Mouse (Mus musculus) forebrain, embryonic 13.5 days (tissue): ENCODE measurements around the gene Chd1l. TPM values are rescaled to one million over a fixed set of nuclear protein-coding genes. Genes with fewer than 3 reads are reported as not detected.
A peak's percentile ranks its signal among the peaks of the same experiment; 100 is the strongest.

Experiments
- ATAC-seq: fragments of 200-750 bp; cut with Nextera tagmentation; 2 replicates; pipeline ENCODE4 v1.8.0; 2017
- H3K27ac ChIP-seq: fragments of 300-500 bp; sonication (generic); 2 replicates; pipeline ENCODE4 v1.5.1; 2015; ENCODE audit warnings: inconsistent platforms, mild to moderate bottlenecking, moderate library complexity
- H3K27me3 ChIP-seq: fragments of 300-500 bp; sonication (generic); 2 replicates; pipeline ENCODE4 v1.6.1; 2015; ENCODE audit warnings: mild to moderate bottlenecking, inconsistent platforms
- H3K36me3 ChIP-seq: fragments of 300-500 bp; sonication (generic); 2 replicates; pipeline ENCODE4 v1.6.1; 2015; ENCODE audit warnings: mild to moderate bottlenecking, inconsistent platforms; ENCODE audit not compliant: poor library complexity, severe bottlenecking
- H3K4me1 ChIP-seq: fragments of 300-500 bp; sonication (generic); 2 replicates; pipeline ENCODE4 v1.6.1; 2015; ENCODE audit warnings: inconsistent platforms
- H3K4me2 ChIP-seq: fragments of 300-500 bp; sonication (generic); 2 replicates; pipeline ENCODE4 v1.6.1; 2015; ENCODE audit warnings: inconsistent platforms, mild to moderate bottlenecking, moderate library complexity
- H3K4me3 ChIP-seq: fragments of 300-500 bp; sonication (generic); 2 replicates; pipeline ENCODE4 v1.5.1; 2015; ENCODE audit warnings: mild to moderate bottlenecking, inconsistent platforms
- H3K9ac ChIP-seq: fragments of 300-500 bp; sonication (generic); 2 replicates; pipeline ENCODE4 v1.6.1; 2015; ENCODE audit warnings: mild to moderate bottlenecking, inconsistent platforms
- H3K9me3 ChIP-seq: fragments of 300-500 bp; sonication (generic); replicated peaks from 2 replicates; pipeline ENCODE4 v1.6.1; 2016; ENCODE audit warnings: inconsistent platforms
- WGBS: fragments of 180-500 bp; shearing (Covaris S2); methylation state at CpG from one replicate; pipeline ENCODE4 v1.1.7; 2015; 5-methylcytosine and 5-hydroxymethylcytosine counted together
- polyA plus RNA-seq: library from polyadenylated mRNA; unstranded; fragments of >200 nt; fragmentation: Nextera tagmentation; extraction: Ambion mirVana; gene quantifications from 2 replicates; pipeline ENCODE4 v1.2.1, GENCODE M21; 2015

Gene Chd1l
- polyA plus RNA-seq, 1 experiment from 2014 or later: 10.6 TPM

DNA sequence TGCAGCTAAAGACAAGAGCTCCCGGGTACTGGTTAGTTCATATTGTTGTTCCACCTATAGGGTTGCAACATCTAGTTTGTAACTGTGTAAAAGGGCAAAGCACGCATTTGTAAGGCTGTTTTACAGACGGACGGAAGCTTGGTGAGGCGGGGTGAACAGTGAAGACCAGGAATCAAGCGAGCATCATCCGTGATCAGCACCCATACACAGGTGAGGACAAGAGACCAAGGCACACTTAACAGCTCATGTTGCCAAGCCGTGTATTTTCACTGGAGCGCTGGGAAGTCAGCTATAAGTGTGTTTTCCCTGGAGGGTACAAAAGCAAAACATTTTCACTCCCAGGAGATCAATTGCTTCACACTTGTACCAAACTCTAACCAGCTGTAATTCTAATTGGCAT lies 36.2 kb downstream of the Chd1l start:
- H3K4me3 ChIP-seq: no peak overlapping the region
- no peak for ATAC-seq
- H3K9me3 ChIP-seq: no peaks in the 10 kb centered on the region
- H3K27ac ChIP-seq: no peak overlapping the region
- no peak overlapping the region for H3K4me2 ChIP-seq
- 78% methylated on average over 9 of the region's 9 CpGs for WGBS
- peaks cover 7% of the 10 kb centered on the region; the same call in 1 of the 2 replicates for H3K36me3 ChIP-seq
- H3K27me3 ChIP-seq: no peaks in the 10 kb centered on the region
- no peaks in the 10 kb centered on the region for H3K4me1 ChIP-seq
- no peak overlapping the region for H3K9ac ChIP-seq

DNA sequence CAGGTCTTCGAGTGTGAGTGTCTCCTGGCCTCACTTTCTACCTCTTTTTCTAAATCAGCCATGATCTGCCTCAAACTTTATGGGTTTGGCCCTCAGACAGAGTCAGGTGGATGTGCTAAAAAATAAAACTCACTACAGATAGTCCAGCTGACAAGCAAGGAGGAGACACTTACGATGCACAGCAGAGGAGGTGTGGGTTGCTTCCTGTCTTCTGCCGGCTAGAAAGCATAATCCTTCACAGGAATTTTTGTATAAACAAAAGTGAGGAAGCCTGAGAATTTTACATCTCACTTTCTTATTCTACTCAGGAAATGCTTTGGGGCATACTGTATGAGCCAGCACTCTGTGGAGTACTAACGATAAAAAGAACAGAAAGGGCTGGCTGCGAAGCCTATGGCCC lies 45.4 kb downstream of the Chd1l start:
- no peak for ATAC-seq
- Histone ChIP-seq H3K27ac (no peak overlapping the region), H3K36me3 (peaks cover 4% of the 10 kb centered on the region), H3K9me3 (no peaks in the 10 kb centered on the region), H3K4me3 (no peak overlapping the region), H3K27me3 (no peaks in the 10 kb centered on the region), H3K9ac (no peak overlapping the region), H3K4me2 (no peak overlapping the region), H3K4me1 (no peaks in the 10 kb centered on the region)
- WGBS: 88% methylated on average over 5 of the region's 5 CpGs

DNA sequence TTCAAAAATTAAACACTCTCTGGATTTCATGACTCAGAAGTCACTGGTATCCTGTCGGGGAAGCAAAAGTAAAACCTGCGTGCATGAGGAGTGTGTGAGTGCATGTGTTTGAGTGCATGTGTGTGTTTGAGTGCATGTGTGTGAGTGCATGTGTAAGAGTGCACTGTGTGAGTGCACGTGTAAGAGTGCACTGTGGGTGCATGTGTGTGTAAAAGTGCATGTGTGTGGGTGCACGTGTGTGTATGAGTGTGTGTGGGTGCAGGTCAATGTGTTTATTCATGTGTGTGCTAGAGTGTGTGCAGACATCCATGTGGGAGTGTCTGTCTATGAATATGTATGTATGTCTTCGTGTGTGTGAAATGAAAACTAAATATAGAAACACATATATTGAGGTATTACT lies 51.4 kb downstream of the Chd1l start:
- WGBS: 91% methylated on average over 5 of the region's 5 CpGs
- Histone ChIP-seq H3K4me2 (no peak overlapping the region), H3K4me1 (no peaks in the 10 kb centered on the region), H3K27me3 (no peaks in the 10 kb centered on the region), H3K4me3 (no peak overlapping the region), H3K36me3 (no peaks in the 10 kb centered on the region), H3K27ac (no peak overlapping the region), H3K9ac (no peak overlapping the region), H3K9me3 (no peaks in the 10 kb centered on the region)
- ATAC-seq: no peak

DNA sequence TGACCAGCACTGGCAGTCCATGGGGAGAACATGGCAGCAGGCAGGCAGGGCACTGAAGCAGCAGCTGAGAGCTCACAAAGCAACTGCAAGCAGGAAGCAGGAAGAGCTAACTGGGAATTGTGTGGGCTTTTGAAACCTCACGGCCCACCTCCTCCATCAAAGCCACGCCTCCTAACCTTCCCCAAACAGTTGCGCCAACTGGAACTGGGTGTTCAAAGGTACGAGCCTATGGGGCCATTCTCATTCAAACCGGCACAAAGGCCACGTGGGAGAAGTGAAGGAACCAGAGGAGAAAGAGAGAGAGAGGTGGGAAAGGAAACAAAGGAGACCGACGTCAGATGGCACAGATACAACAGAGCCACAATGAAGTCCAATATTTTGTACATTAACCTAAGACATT lies 63.8 kb downstream of the Chd1l start:
- Histone ChIP-seq H3K27me3 (no peaks in the 10 kb centered on the region), H3K9ac (no peak overlapping the region), H3K4me1 (no peaks in the 10 kb centered on the region), H3K27ac (no peak overlapping the region), H3K4me2 (no peak overlapping the region), H3K36me3 (no peaks in the 10 kb centered on the region), H3K9me3 (no peaks in the 10 kb centered on the region), H3K4me3 (no peak overlapping the region)
- ATAC-seq: no peak
- WGBS: 28% methylated on average over 8 of the region's 8 CpGs

DNA sequence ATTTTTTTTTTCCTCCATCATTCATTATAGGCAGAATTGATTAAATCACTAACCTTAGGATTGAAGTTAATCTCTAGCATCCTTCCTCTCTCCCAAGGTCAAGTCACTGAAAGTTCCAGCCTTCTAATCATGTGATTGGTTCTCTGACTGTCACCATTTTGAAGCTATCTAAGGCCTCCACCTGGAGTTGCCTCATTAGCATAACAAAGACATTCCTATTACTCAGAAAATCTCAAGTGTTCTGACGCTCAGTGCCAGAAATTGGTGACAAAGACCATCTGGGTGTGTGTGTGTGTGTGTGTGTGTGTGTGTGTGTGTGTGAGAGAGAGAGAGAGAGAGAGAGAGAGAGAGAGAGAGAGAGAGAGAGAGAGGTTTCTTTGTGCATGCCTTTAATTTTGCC lies 69.8 kb downstream of the Chd1l start:
- no peaks in the 10 kb centered on the region for H3K36me3 ChIP-seq
- no peaks in the 10 kb centered on the region for H3K27me3 ChIP-seq
- H3K4me2 ChIP-seq: no peak overlapping the region
- ATAC-seq: peak; percentile 36; the same call in 1 of the 2 replicates
- WGBS: 0% methylated on average over 1 of the region's 1 CpGs
- peaks cover 9% of the 10 kb centered on the region; the same call in 1 of the 2 replicates for H3K4me1 ChIP-seq
- H3K9me3 ChIP-seq: no peaks in the 10 kb centered on the region
- H3K27ac ChIP-seq: no peak overlapping the region
- H3K4me3 ChIP-seq: no peak overlapping the region
- no peak overlapping the region for H3K9ac ChIP-seq

DNA sequence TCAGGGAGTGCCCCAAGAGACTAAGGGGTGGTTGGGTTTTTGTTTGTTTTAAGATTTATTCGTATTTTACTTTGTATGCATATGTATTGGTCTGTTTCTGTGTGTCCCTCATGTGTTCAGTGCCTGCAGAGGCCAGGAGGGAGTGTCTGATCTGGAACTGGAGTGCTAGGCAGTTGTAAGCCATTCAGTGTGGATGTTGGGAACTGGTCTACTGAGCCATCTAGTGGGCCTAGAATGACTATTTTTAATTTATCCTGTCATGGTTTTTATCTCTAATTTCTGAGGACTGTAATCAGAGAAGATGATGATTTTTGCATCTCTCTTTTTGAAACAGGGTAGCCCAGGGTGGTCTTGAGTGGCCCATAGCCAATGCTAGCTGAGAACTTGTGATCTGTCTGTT lies 71.4 kb downstream of the Chd1l start:
- Histone ChIP-seq H3K36me3 (no peaks in the 10 kb centered on the region), H3K27me3 (no peaks in the 10 kb centered on the region), H3K9ac (no peak overlapping the region), H3K4me2 (no peak overlapping the region), H3K4me3 (no peak overlapping the region), H3K9me3 (no peaks in the 10 kb centered on the region), H3K27ac (no peak overlapping the region), H3K4me1 (peaks cover 9% of the 10 kb centered on the region; the same call in 1 of the 2 replicates)
- no peak for ATAC-seq
- 74% methylated on average over 1 of the region's 1 CpGs for WGBS

DNA sequence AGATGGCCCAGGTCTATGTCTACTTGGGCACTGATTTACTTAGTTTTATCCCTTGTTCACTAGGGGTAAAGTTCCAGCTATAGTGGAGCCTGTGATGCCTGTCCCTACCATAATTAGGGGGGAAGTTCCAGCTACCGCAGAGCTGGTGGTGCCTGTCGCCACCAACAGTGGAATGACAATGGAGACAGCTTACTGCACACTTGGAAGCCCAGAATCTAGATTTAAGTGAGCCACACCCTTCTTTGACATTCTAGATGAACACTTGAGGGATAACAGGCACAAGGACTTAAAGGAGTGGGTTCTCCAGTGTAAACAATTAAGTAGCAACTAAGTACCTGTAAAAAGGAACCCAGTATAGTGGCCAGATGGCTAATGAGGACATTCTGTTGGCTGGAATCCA lies 73.0 kb downstream of the Chd1l start:
- no peak overlapping the region for H3K4me3 ChIP-seq
- WGBS: 86% methylated on average over 2 of the region's 2 CpGs
- no peak overlapping the region for H3K27ac ChIP-seq
- H3K36me3 ChIP-seq: no peaks in the 10 kb centered on the region
- no peaks in the 10 kb centered on the region for H3K9me3 ChIP-seq
- H3K9ac ChIP-seq: no peak overlapping the region
- no peaks in the 10 kb centered on the region for H3K27me3 ChIP-seq
- H3K4me2 ChIP-seq: no peak overlapping the region
- no peak for ATAC-seq
- peaks cover 9% of the 10 kb centered on the region; the same call in 1 of the 2 replicates for H3K4me1 ChIP-seq

DNA sequence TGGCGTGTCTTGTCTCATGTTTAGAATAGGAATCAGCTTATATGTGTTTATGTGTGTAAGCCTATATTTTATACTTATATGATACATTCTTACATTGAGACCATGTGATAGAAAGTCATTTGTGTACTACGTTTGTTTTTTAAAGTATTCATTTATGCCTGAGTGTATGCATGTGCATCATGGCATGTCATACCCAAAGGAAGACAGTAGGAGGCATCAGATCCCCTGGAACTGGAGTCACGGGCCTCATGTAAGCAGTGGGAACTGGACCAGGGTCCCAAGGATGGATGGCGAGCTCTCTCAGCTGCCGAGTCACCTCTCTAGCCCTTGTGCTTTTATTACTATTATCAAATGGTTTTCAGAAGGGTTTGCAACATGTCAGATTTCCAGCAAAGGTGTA lies 74.3 kb downstream of the Chd1l start:
- no peak overlapping the region for H3K9ac ChIP-seq
- no peaks in the 10 kb centered on the region for H3K36me3 ChIP-seq
- H3K27ac ChIP-seq: no peak overlapping the region
- 0 out of 2 replicates have a peak, but pooled peaks cover 6% of the 10 kb centered on the region for H3K27me3 ChIP-seq
- no peak for ATAC-seq
- no peak overlapping the region for H3K4me2 ChIP-seq
- H3K4me1 ChIP-seq: peaks cover 8% of the 10 kb centered on the region; the same call in 1 of the 2 replicates
- H3K9me3 ChIP-seq: no peaks in the 10 kb centered on the region
- 87% methylated on average over 5 of the region's 5 CpGs for WGBS
- no peak overlapping the region for H3K4me3 ChIP-seq

DNA sequence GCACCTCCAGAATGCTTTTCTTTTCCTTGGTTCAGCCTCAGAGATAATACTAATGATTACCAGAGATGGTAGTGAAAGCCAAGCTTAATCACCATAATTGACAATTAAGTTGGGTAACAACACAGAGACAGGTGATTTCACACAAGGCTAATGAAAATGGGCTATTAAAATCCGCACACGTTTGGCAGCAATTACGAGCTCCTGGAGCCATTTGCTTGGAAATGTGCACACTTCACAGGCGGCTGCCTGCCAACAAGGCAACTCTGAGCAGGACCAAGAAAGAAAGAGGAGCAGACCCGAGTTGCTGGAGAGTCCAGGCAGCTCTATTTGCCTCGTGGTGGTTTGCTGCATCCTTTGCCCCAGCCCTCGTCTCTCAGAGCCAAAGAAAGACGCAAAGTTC lies 84.5 kb downstream of the Chd1l start:
- no peak overlapping the region for H3K4me3 ChIP-seq
- H3K4me1 ChIP-seq: peaks cover 25% of the 10 kb centered on the region
- 0 out of 2 replicates have a peak overlapping the region, but pooled peaks have one; percentile 6 for H3K4me2 ChIP-seq
- no peak overlapping the region for H3K9ac ChIP-seq
- peak; percentile 50 for ATAC-seq
- WGBS: 34% methylated on average over 8 of the region's 8 CpGs
- peaks cover 3% of the 10 kb centered on the region; the same call in 1 of the 2 replicates for H3K9me3 ChIP-seq
- H3K27ac ChIP-seq: no peak overlapping the region
- H3K27me3 ChIP-seq: peaks cover 15% of the 10 kb centered on the region; the same call in 1 of the 2 replicates
- no peaks in the 10 kb centered on the region for H3K36me3 ChIP-seq

DNA sequence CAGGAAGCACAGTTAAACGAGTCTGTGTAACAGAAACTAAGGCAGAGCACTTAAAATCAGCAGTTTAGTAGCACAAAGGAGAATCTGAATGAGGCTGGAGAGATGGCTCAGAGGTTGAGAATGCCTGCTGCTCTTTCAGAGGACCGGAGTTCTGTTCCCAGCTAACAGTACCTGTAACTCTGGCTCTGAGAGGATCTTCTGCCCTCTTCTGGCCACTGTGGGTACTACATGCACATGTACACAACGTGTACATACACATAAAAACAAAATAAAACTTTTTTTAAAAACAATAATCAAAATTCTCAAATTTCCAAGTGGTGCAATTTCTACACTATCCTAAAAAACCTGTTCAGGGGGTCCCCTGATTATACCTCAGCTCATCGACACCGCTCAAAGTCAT lies 85.2 kb downstream of the Chd1l start:
- H3K9ac ChIP-seq: no peak overlapping the region
- H3K9me3 ChIP-seq: peaks cover 3% of the 10 kb centered on the region; the same call in 1 of the 2 replicates
- H3K27me3 ChIP-seq: peaks cover 15% of the 10 kb centered on the region; the same call in 1 of the 2 replicates
- WGBS: 85% methylated on average over 5 of the region's 5 CpGs
- ATAC-seq: no peak
- no peaks in the 10 kb centered on the region for H3K36me3 ChIP-seq
- H3K4me3 ChIP-seq: no peak overlapping the region
- H3K4me2 ChIP-seq: no peak overlapping the region
- peaks cover 25% of the 10 kb centered on the region for H3K4me1 ChIP-seq
- no peak overlapping the region for H3K27ac ChIP-seq

DNA sequence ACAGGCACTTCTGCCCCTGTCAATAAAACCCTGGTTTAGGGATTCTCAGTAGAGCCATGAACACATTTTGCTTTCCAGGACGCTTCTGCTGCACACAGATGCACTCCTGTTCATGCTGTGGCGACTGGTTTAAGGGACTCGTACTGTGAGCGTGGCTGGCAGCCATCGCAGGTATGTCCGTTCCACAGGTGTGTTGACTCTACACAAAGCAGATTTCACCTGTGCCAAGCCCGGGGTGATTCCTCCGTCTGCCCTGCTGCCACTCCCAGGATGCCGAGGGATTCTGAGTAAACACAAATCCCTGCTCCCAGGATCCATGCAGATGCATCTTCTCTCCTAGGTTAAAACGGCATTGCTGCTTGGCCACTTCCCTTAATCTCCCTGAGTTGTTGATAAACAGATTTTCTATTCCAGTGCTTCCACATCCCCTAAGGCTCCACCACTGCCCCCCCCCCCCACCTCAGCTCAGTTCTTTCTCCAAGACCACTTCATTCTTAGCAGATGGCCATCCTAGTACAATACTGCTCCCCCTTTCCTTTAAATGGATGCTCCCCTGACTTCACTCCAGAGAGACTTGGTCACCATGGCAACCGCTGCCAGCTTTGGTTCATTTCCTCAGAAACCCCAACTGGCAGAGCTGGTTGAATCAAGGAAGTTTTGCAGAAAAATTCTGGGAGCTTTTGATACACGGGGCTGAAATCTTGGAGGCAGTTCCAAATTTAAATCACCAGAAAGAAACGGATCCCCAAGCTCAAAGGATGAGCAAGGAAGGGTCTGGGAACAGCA lies 87.9 kb downstream of the Chd1l start:
- no peaks in the 10 kb centered on the region for H3K36me3 ChIP-seq
- peaks cover 25% of the 10 kb centered on the region for H3K4me1 ChIP-seq
- H3K9ac ChIP-seq: no peak overlapping the region
- peaks cover 19% of the 10 kb centered on the region for H3K9me3 ChIP-seq
- 63% methylated on average over 13 of the region's 13 CpGs for WGBS
- ATAC-seq: peak; percentile 83
- no peak overlapping the region for H3K4me3 ChIP-seq
- H3K27ac ChIP-seq: no peak overlapping the region
- 0 out of 2 replicates have a peak, but pooled peaks cover 2% of the 10 kb centered on the region for H3K27me3 ChIP-seq
- no peak overlapping the region for H3K4me2 ChIP-seq

DNA sequence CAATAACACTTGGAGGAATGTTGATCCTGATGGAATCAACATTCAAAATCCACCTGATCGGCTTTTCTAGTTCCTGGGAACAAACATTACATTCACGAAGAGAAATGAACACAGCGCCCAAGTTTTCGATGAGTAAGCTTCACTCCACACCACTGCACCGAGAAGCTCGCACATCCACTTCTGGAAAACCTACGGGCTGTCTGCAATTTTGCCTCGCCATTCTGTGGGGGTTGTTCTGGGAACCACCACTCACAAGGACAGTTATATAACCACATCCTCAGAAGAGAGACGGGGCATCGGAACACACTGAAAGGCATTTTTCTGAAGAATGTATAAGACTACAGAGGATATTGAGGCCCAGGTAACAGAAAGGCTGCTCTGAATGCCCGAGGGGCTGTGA lies 90.1 kb downstream of the Chd1l start:
- Histone ChIP-seq H3K9ac (no peak overlapping the region), H3K27ac (no peak overlapping the region), H3K4me3 (no peak overlapping the region), H3K9me3 (peaks cover 19% of the 10 kb centered on the region), H3K36me3 (no peaks in the 10 kb centered on the region), H3K27me3 (0 out of 2 replicates have a peak, but pooled peaks cover 2% of the 10 kb centered on the region), H3K4me1 (peaks cover 16% of the 10 kb centered on the region), H3K4me2 (no peak overlapping the region)
- ATAC-seq: no peak
- 95% methylated on average over 11 of the region's 11 CpGs for WGBS
